In genomic region chr10:120231718-120232117, GRCm38 (mm10) we compare ENCODE assay signal across 8 mouse cellular contexts. TPM values are rescaled to one million over a fixed set of nuclear protein-coding genes. Genes with fewer than 3 reads are reported as not detected.
DNase-seq lines count a peak whose midpoint lies in the region; ATAC-seq and TF ChIP-seq lines count a peak whose summit lies in the region.

No protein-coding gene starts in this region.

- 33% methylated on average over 5 of the region's 5 CpGs for WGBS in midbrain, embryonic 10.5 days
- WGBS in midbrain, embryonic 15.5 days = 32% methylated on average over 5 of the region's 5 CpGs
- WGBS in limb, embryonic 14.5 days = 25% methylated on average over 5 of the region's 5 CpGs

- H3K9ac ChIP-seq in midbrain, embryonic 15.5 days = no peak overlapping the region
- no peak overlapping the region for H3K9ac ChIP-seq in limb, embryonic 14.5 days (ENCODE audit: low read depth, low read length, severe bottlenecking)

- intact Hi-C loops in heart, postnatal 14 days (cut with DNase I) = no loop called here

- no peaks in the 10 kb centered on the region for H3K27me3 ChIP-seq in midbrain, embryonic 10.5 days (ENCODE audit: low read depth, poor library complexity, severe bottlenecking)
- no peaks in the 10 kb centered on the region for H3K27me3 ChIP-seq in midbrain, embryonic 15.5 days (replicated peaks)
- H3K27me3 ChIP-seq in limb, embryonic 14.5 days (ENCODE audit: control insufficient read depth, insufficient read depth, low read length) = no peaks in the 10 kb centered on the region

- H3K27ac ChIP-seq in midbrain, embryonic 10.5 days (replicated peaks) = no peak overlapping the region
- H3K27ac ChIP-seq in midbrain, embryonic 15.5 days = no peak overlapping the region
- no peak overlapping the region for H3K27ac ChIP-seq in limb, embryonic 14.5 days (replicated peaks; ENCODE audit: low read depth, low read length)

- no peaks in the 10 kb centered on the region for H3K9me3 ChIP-seq in midbrain, embryonic 10.5 days (replicated peaks)
- H3K9me3 ChIP-seq in midbrain, embryonic 15.5 days = no peaks in the 10 kb centered on the region
- no peaks in the 10 kb centered on the region for H3K9me3 ChIP-seq in limb, embryonic 14.5 days (ENCODE audit: control insufficient read depth, low read length)

- H3K4me1 ChIP-seq in midbrain, embryonic 10.5 days = peaks cover 15% of the 10 kb centered on the region
- H3K4me1 ChIP-seq in midbrain, embryonic 15.5 days = peaks cover 19% of the 10 kb centered on the region
- no peaks in the 10 kb centered on the region for H3K4me1 ChIP-seq in limb, embryonic 14.5 days (ENCODE audit: control insufficient read depth, insufficient read depth, low read length)

- no peak for TF ChIP-seq POLR2A in limb, embryonic 14.5 days (IDR thresholded peaks at IDR 0.05; ENCODE audit: borderline replicate concordance, extremely low read depth, insufficient read depth, insufficient read length)

- no peak for ATAC-seq in midbrain, embryonic 15.5 days (replicated peaks)
- ATAC-seq in limb, embryonic 14.5 days (ENCODE audit: low FRiP score, low read depth) = no peak

- no peak overlapping the region for H3K4me2 ChIP-seq in midbrain, embryonic 15.5 days
- no peak overlapping the region for H3K4me2 ChIP-seq in limb, embryonic 14.5 days (replicated peaks; ENCODE audit: low read depth, low read length, severe bottlenecking)

- peak; percentile 57 for DNase-seq in midbrain, embryonic 10.5 days (ENCODE audit: low spot score)
- peak; percentile 37 for DNase-seq in Muller cell, postnatal 12 days (ENCODE audit: inconsistent ontology term)
- peak; percentile 78 to 82 for DNase-seq in cerebellum, postnatal 10 days
- DNase-seq in heart, postnatal 14 days = peak; percentile 66 to 76
- peak; percentile 52 for DNase-seq in limb, embryonic 14.5 days (ENCODE audit: low spot score)
- peak; percentile 58 for DNase-seq in retina, postnatal 1 day
- no peak for DNase-seq in yolk sac, embryonic 10.5 days (ENCODE audit: low spot score)

- H3K36me3 ChIP-seq in midbrain, embryonic 10.5 days = peaks cover 43% of the 10 kb centered on the region
- peaks cover 2% of the 10 kb centered on the region; the same call in 1 of the 2 replicates for H3K36me3 ChIP-seq in midbrain, embryonic 15.5 days (replicated peaks)
- peaks cover 29% of the 10 kb centered on the region for H3K36me3 ChIP-seq in limb, embryonic 14.5 days (ENCODE audit: control insufficient read depth, insufficient read depth, low read length)

- H3K4me3 ChIP-seq in midbrain, embryonic 10.5 days = no peak overlapping the region
- H3K4me3 ChIP-seq in midbrain, embryonic 15.5 days = no peak overlapping the region
- no peak overlapping the region for H3K4me3 ChIP-seq in limb, embryonic 14.5 days (replicated peaks; ENCODE audit: low read length)

RNA-seq across cellular contexts. Expression of gene Llph, which starts 4.8 kb away (rescaled TPM):
- polyA plus RNA-seq in midbrain, embryonic 10.5 days (2016; fragmentation: Nextera tagmentation; extraction: Ambion mirVana) = 59.4 and 65.7 TPM in 2 replicates
- 34.7 and 39.6 TPM in 2 replicates for polyA plus RNA-seq in midbrain, embryonic 15.5 days (2015; fragmentation: Nextera tagmentation; extraction: Ambion mirVana)
- 1 to 10 TPM; 4.8 to 8.5 TPM for total RNA-seq in heart, postnatal 14 days (2021)
- 16.7 and 34.6 TPM in 2 replicates for polyA plus RNA-seq in limb, embryonic 14.5 days (2012; rRNA removed)
- 46.0 and 50.9 TPM in 2 replicates for polyA plus RNA-seq in limb, embryonic 14.5 days (2014; fragmentation: Nextera tagmentation; extraction: Ambion mirVana)

RNA-seq across cellular contexts. Expression of gene Irak3, which starts 29.8 kb away (rescaled TPM):
- 0.44 and 0.73 TPM in 2 replicates for polyA plus RNA-seq in midbrain, embryonic 10.5 days (2016; fragmentation: Nextera tagmentation; extraction: Ambion mirVana)
- polyA plus RNA-seq in midbrain, embryonic 15.5 days (2015; fragmentation: Nextera tagmentation; extraction: Ambion mirVana) = 0.18 and 0.19 TPM in 2 replicates
- total RNA-seq in heart, postnatal 14 days (2021) = 1 to 10 TPM; 2.9 to 4.8 TPM
- 1.9 and 2.5 TPM in 2 replicates for polyA plus RNA-seq in limb, embryonic 14.5 days (2012; rRNA removed)
- polyA plus RNA-seq in limb, embryonic 14.5 days (2014; fragmentation: Nextera tagmentation; extraction: Ambion mirVana) = 3.2 and 3.4 TPM in 2 replicates

RNA-seq across cellular contexts. Expression of gene Tmbim4, which starts 30.3 kb away (rescaled TPM):
- 93.2 and 93.3 TPM in 2 replicates for polyA plus RNA-seq in midbrain, embryonic 10.5 days (2016; fragmentation: Nextera tagmentation; extraction: Ambion mirVana)
- polyA plus RNA-seq in midbrain, embryonic 15.5 days (2015; fragmentation: Nextera tagmentation; extraction: Ambion mirVana) = 90.2 and 93.7 TPM in 2 replicates
- 10 to 100 TPM; 91.0 to 91.8 TPM for total RNA-seq in heart, postnatal 14 days (2021)
- 84.1 and 103 TPM in 2 replicates for polyA plus RNA-seq in limb, embryonic 14.5 days (2012; rRNA removed)
- polyA plus RNA-seq in limb, embryonic 14.5 days (2014; fragmentation: Nextera tagmentation; extraction: Ambion mirVana) = 94.1 and 106 TPM in 2 replicates
